Mouse (Mus musculus): Measurements from ENCODE around the gene Scrn1.

Scrn1 gene

DNA sequence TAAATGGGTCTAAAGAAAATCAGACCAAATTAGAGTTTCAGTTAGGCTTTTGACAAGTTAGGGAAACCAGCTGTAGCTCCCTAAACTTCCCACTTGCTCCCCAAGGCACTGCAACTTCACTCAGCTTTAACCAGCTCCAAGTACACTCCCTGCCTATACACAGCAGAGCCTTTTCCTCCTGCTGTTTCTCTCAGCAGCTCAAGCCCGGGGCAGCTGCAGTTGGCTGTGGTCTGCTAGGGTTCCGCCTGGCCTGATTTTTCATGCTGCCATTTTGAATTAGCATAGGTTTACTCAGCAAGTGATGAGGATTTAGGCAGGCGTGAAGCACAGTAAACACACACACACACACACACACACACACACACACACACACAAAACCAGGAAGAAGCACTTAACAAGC, 1.3 kb downstream of the Scrn1 start:
- DNase-seq = peak; percentile 27

- DNase-seq = no peak
Observed at GRCm38 (mm10) chr6:54564506-54564991, 1.7 kb downstream of the Scrn1 start.

GRCm38 (mm10) chr6:54563561-54563960, 2.7 kb downstream of the Scrn1 start:
- DNase-seq = no peak

DNA sequence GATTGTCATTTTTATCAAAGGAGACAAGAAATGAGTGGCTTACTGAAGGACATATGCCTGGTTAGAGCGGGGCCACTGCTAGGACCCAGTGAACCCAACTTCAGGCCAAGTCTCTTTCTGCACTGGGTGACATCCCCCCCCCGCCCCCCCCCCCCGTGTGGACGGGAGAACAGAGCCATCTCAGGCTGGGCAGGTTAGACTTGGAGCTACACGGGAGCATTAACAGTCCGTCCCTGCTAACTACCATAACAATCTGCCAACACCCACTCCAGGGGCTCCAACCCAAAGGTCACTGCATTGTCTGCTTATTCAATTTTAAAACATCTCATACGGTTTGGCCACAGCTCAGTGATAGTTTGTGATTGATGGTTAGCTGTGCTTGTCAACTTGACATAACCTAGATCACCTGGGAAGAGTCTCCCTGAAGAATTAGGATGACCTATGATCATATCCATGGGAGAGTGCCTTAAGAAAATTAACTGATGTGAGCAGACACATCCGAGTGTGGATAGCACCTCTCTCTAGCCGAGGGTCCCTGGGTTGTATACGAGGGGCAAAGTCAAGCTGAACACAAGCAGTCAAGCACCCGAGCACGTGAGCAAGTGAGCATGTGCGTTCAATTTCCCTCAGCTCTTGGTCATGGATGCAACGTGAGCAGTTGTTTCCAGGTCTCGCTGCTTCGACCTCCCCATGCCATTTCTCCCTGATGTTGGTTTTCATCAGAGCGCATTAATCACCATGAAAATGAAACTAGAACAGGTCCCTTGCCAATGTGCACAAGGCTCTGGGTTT, 4.1 kb downstream of the Scrn1 start:
- no peak for DNase-seq

GRCm38 (mm10) chr6:54558466-54558865, 7.8 kb downstream of the Scrn1 start:
- DNase-seq = no peak

- no peak for DNase-seq
Observed at GRCm38 (mm10) chr6:54557671-54558070, 8.6 kb downstream of the Scrn1 start.

GRCm38 (mm10) chr6:54555816-54556215, 10.5 kb downstream of the Scrn1 start:
- DNase-seq = no peak

- no peak for DNase-seq
Observed at GRCm38 (mm10) chr6:54554341-54555110, 11.8 kb downstream of the Scrn1 start.

DNA sequence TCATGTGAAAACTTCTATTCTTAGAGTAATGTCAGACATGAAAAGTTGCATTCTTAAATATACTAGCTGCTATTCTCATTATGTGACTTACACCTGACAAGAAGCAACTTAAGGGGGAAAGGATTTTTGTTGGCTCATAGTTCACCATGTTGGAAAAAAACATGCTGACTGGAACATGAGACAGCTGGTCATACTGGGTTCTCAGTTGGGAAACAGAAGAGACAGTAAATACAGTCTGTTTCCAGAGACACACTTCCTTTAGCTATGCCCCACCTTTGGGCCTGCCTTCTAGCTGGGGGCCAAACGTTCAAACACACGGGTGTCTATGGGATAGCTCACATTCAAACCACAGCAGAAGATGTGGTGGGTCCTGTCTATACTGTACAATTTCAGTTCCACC, 12.7 kb downstream of the Scrn1 start:
- no peak for DNase-seq

- no peak for DNase-seq
Observed at GRCm38 (mm10) chr6:54552721-54553413, 13.4 kb downstream of the Scrn1 start.

DNA sequence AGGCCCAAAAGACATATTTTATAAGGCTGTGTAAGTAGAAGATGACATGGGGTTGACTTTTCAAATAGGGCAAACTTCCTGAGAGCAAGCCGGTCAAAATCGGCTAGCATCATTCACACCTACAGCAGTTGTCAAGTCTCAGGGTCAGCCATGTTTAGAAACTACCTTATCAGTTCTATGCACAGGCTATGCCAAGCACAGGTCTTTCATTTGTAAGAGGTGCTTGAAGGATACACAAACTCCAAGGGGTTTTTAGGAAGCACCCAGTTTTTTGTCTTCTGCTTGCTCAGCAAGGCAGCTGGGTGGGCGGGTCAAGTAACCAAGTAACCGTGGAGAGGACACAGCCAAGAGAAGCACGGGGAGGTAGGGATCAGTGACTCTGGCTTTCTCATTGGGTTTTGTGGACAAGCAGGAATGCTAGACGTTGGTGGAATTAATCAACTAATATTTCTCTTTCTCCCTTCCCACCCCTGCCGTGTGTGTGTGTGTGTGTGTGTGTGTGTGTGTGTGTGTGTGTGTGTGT, 15.4 kb downstream of the Scrn1 start:
- DNase-seq = no peak

DNA sequence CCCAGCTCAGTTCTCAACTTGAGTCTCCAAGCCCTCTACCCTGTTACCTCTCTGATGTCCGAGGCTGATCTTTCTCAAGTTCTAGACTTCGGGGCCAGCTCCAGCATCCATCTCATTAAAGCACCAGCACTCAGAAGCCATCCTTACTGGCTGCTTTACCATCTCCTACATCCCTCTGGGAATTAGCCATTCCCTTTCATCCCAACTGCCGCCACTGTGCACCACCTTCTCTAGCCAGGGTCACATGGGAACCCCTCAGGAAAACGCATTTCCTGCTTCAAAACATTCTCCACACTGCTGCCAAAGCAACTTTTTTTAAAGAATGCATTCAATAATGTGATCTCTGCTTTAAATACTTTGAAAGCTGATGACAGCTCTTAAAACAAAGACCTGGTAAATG, 17.0 kb downstream of the Scrn1 start:
- DNase-seq = no peak

DNA sequence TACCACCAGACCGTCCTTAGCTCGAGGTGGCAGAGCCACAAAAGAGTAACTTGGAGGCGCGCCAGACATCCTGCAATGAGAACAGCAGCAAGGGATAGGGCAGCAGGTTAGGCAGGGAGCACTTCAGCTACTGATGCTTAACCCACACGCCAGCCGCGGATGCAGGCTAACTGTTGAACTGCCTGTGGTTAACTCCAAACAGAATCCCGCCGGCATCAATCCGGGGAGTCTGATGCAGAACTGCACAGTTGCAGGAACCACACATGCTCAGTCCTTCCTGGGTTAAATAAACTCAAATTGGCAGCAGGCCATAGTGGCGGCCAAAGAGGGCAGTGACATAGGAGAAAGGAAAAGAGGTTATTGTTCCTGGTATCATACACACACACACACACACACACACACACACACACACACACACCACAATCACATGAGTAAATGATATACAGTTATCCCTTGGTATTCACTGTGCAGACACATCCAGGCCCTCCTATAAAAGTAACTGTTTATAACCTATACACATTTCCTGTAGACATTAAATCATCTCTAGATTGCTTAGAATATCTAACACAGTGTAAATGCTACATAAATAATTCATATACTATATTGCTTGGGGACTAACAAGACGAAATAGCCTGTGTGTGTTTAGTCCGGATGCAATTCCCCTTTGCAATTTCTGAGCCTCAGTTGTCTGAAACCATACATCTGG, 17.8 kb downstream of the Scrn1 start:
- no peak for DNase-seq

DNA sequence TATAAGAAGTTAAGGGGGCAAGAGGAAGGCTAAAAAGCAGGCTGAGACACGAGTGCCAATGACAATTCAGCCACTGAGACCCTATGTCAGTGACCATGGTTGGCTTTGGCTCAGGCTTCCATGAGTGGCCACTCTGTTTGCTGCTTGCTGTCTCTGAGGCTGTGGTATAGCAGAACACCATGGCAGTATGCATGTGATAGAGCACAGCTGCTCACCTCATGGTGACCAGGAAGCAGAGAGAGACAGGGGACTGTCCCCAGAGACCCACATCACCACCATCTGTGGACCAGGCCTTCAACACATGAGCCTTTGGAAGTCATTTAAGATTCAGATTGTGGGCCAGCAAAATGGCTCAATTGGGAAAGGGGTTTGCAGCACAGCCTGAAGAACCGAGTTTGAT, 22.6 kb downstream of the Scrn1 start:
- no peak for DNase-seq

DNA sequence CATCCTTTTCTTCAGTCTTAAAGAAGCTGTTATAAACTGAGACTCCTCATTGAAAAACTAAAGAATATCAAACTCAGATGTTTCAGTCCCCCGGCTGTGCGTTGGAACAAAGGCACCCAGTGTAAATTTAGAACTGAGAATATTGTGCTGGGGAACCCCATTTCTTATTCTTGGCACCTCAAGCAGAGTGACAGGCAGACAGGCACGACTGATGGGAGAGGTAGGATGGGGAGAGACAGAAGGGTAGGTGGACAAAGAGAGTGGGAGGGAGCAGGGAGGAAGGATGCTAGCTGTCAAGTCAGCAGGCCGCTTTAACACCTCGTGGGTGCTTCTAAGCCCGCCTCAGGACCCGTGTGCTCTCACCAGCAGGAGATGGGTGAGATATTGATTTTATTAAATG, 23.5 kb downstream of the Scrn1 start:
- DNase-seq = peak; percentile 55

- no peak for DNase-seq
Observed at GRCm38 (mm10) chr6:54540252-54540887, 25.9 kb downstream of the Scrn1 start.

- DNase-seq = no peak
Observed at GRCm38 (mm10) chr6:54539396-54539795, 26.9 kb downstream of the Scrn1 start.

- DNase-seq = peak; percentile 52
Observed at GRCm38 (mm10) chr6:54538773-54539173, 27.5 kb downstream of the Scrn1 start.

- DNase-seq = no peak
Observed at GRCm38 (mm10) chr6:54537053-54537452, 29.2 kb downstream of the Scrn1 start.

DNA sequence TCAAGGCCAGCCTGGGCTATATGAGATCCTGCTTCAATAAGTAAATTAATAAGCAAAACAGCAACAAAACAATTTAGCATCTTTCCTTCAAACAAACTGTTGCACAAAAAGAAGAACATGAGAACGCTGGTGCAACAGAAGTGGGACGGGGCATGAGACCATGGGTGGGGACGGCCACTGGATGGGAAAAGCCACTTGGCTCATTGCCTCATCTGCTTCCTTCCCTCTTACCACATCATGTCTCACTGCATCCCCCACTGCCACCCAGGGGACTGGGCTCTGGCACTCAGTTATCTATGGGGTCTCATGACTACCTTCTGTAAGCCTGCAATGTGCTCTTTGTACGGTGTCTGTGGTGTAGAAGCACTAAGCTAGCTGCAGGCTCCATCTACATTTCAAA, 30.8 kb downstream of the Scrn1 start:
- DNase-seq = no peak

DNA sequence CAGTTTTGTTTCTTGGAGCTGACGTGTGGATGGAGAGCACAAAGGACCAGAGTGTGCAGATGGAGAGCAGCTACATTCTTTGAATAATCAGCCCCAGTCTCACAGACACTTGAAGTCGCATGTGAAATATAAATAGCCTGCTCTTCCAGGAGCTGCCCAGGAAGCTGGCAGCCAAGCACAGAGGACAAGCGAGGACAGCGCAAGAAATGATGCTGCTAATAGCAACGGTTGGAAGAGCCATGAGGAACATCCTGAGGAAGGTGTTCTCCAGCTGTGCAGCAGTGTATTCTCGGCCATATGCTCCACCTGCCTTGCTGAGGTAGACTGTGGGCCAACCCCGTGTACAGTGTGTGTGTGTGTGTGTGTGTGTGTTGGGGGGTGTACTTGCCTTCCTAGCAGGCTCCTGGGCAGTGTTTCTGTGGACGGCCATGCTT, 35.2 kb downstream of the Scrn1 start:
- peak; percentile 71 for DNase-seq

DNA sequence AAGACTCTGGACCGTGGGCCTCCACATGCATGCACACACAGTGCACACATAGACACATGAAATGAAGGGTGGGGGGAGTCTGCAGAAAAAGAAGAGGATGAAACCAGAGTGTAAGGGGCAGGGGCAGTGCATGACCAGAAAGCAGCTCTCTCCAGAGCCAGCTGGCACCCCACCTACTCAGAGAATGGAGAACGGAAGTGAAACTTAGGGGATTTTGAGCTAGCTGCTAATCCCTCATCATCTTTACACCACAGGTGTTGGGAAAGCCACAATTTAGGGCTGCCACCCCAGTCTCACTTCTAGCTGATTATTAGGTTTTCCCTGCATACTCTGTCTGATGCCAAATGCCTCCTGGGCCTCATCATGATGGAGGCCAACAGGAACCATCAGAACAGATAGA, 36.1 kb downstream of the Scrn1 start:
- no peak for DNase-seq

Measured in right cerebral cortex, adult 18-20 months (tissue).